Mouse (Mus musculus) liver, adult 2 months (tissue): ENCODE measurements at regions not wholly inside any gene's neighbourhood (a gene's known extent, or its start where the extent isn't known, plus 50 kb on each side); places are given as distances from the start of the nearest gene placed in this dataset.
"Not testable (repeated sequence)": the region's sequence is repeated elsewhere in the genome, so short reads cannot be mapped to it uniquely, and the experiment has no call there.

Experiments
- DNase-seq: peaks from one replicate; pipeline ENCODE4 v3.0.0-alpha.2; 2011; ENCODE audit warnings: low read depth, low spot score; ENCODE audit errors: extremely low read depth
- H3K27ac ChIP-seq: fragments of 200-500 bp; replicated peaks from 2 replicates; pipeline ENCODE4 v1.5.1; 2012; ENCODE audit warnings: low read depth, mild to moderate bottlenecking, control low read depth, inconsistent platforms, low read length; ENCODE audit not compliant: insufficient read depth
- H3K27me3 ChIP-seq: fragments of 200-500 bp; 2 replicates; pipeline ENCODE4 v1.6.1; 2012; ENCODE audit warnings: mild to moderate bottlenecking, moderate library complexity, low read length, inconsistent platforms; ENCODE audit not compliant: control insufficient read depth, insufficient read depth
- H3K36me3 ChIP-seq: fragments of 200-500 bp; 2 replicates; pipeline ENCODE4 v1.6.1; 2012; ENCODE audit warnings: low read length, inconsistent platforms; ENCODE audit not compliant: control insufficient read depth, insufficient read depth
- H3K4me1 ChIP-seq: fragments of 200-500 bp; 2 replicates; pipeline ENCODE4 v1.6.1; 2011; ENCODE audit warnings: low read length; ENCODE audit not compliant: control insufficient read depth, insufficient read depth
- H3K4me3 ChIP-seq: fragments of 200-500 bp; 2 replicates; pipeline ENCODE4 v1.5.1; 2011; ENCODE audit warnings: low read depth, mild to moderate bottlenecking, control low read depth, low read length, moderate library complexity; ENCODE audit not compliant: insufficient read depth
- H3K79me2 ChIP-seq: fragments of 200-500 bp; 2 replicates; pipeline ENCODE4 v1.6.1; 2012; ENCODE audit warnings: inconsistent platforms, mild to moderate bottlenecking, low read length, moderate library complexity; ENCODE audit not compliant: control insufficient read depth, insufficient read depth
- H3K9ac ChIP-seq: fragments of 200-500 bp; 2 replicates; pipeline ENCODE4 v1.6.1; 2012; ENCODE audit warnings: low read depth, mild to moderate bottlenecking, control low read depth, inconsistent platforms, low read length
- CTCF ChIP-seq: fragments of 200-500 bp; IDR thresholded peaks from 2 replicates; pipeline ENCODE4 v1.5.1; 2011; ENCODE audit warnings: low read depth, low read length, control low read depth
- POLR2A ChIP-seq: fragments of 200-500 bp; IDR thresholded peaks from 2 replicates; pipeline ENCODE4 v1.6.1; 2011; ENCODE audit warnings: low read length, control low read depth; ENCODE audit not compliant: insufficient read depth; ENCODE audit errors: extremely low read depth
- WGBS: fragments of 180-500 bp; shearing (Covaris S2); methylation state at CpG from one replicate; pipeline ENCODE4 v1.1.7; 2018; 5-methylcytosine and 5-hydroxymethylcytosine counted together

GRCm38 (mm10) chr6:95058017-95058416 is 59.0 kb upstream of the Kbtbd8 start:
- no peaks in the 10 kb centered on the region for H3K27me3 ChIP-seq
- no peak overlapping the region for H3K4me3 ChIP-seq
- no peaks in the 10 kb centered on the region for H3K79me2 ChIP-seq
- H3K4me1 ChIP-seq = no peaks in the 10 kb centered on the region
- DNase-seq = peak; percentile 40
- H3K9ac ChIP-seq = no peak overlapping the region
- no peak overlapping the region for H3K27ac ChIP-seq
- H3K36me3 ChIP-seq = no peaks in the 10 kb centered on the region
- TF ChIP-seq POLR2A (no peak), CTCF (peak; percentile 59)
- WGBS = 40% methylated on average over 4 of the region's 4 CpGs

DNA sequence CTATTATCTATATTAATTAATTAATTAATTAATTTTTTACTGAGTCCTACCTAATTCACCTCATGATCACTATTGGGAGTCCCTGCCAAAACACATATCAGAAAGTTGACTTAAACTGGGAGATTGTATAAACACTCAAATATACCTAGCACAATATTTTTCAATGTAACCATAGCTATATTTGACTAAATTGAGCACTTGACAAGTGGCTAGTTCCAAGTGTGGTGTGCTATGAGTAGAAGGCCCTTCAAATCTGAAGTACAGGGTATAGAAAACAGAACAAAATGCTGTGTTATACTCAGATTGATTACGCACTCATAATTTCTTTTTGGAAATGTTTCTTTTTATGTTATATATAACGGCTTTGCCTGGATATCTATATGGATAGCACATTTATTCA is 60.8 kb upstream of the Kbtbd8 start:
- no peaks in the 10 kb centered on the region for H3K4me1 ChIP-seq
- H3K36me3 ChIP-seq = no peaks in the 10 kb centered on the region
- no peaks in the 10 kb centered on the region for H3K79me2 ChIP-seq
- 94% methylated on average over 2 of the region's 2 CpGs for WGBS
- no peak overlapping the region for H3K9ac ChIP-seq
- H3K27ac ChIP-seq = no peak overlapping the region
- no peaks in the 10 kb centered on the region for H3K27me3 ChIP-seq
- H3K4me3 ChIP-seq = no peak overlapping the region
- DNase-seq = no peak
- no peak for TF ChIP-seq CTCF
- no peak for TF ChIP-seq POLR2A

DNA sequence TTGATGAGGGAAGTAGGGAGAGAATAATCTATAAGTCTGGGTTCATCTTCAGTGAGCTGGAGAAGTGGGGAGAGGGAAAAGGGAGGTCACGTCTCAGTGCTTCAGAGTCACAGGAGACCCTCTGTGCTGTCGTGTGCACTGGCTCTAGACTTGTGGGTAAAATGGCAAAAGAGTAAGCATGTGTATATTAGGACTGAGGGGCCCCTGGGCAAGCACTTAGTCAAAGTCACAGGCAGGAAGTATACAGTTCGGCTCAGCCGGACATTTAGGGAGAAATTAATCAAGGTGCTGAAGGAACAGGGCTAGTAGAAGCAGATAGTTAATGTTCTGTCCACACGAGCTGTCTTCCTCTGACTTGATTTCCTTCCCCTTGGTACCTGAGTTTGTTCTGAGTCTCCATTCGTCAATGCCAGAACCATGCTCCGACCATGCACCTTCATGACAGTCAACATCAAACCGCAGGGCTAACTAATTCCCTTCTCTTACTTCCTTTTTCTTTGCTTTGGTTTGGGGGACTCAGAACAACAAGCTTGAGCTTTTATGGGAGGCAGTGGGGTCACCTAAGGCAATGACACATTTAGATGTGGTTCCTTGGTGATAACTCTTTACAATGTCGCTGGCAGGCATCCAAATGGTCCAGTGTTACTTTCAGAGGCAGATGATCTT is 63.2 kb upstream of the Kbtbd8 start:
- Histone ChIP-seq H3K36me3 (no peaks in the 10 kb centered on the region), H3K4me3 (no peak overlapping the region), H3K79me2 (no peaks in the 10 kb centered on the region), H3K27me3 (no peaks in the 10 kb centered on the region), H3K9ac (no peak overlapping the region), H3K27ac (no peak overlapping the region), H3K4me1 (no peaks in the 10 kb centered on the region; the same call in 1 of the 2 replicates)
- no peak for TF ChIP-seq CTCF
- TF ChIP-seq POLR2A = no peak
- WGBS = 66% methylated on average over 9 of the region's 9 CpGs
- DNase-seq = no peak

- not testable (repeated sequence) for DNase-seq, H3K27ac ChIP-seq, H3K4me1 ChIP-seq, H3K4me3 ChIP-seq, H3K79me2 ChIP-seq, H3K36me3 ChIP-seq, H3K27me3 ChIP-seq, H3K9ac ChIP-seq
- WGBS = 33% methylated on average over 7 of the region's 10 CpGs
These were observed 75.7 kb upstream of the Kbtbd8 start for GRCm38 (mm10) chr6:95041351-95041750.

DNA sequence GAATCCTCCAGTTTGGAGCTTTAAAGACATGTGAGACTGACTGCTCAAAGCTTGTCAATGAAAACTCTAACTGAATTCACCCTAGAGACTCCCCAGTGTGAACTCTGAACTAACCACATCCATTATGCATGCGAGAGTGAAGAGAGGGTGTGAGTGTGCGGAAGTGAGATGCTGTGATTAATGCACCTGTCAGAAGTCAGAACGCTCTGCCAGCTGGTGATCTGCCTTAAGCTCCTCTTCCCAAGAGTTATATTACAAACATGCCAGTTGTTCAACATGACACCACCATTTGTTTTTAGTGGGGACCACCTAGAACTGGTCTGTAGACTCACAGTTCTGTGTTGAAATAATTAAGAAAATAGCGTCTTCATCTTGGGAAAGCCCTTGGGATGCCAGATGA is 92.8 kb upstream of the Kbtbd8 start:
- Histone ChIP-seq H3K79me2 (no peaks in the 10 kb centered on the region), H3K9ac (no peak overlapping the region), H3K4me3 (no peak overlapping the region), H3K27ac (no peak overlapping the region), H3K4me1 (no peaks in the 10 kb centered on the region), H3K27me3 (no peaks in the 10 kb centered on the region), H3K36me3 (no peaks in the 10 kb centered on the region)
- TF ChIP-seq CTCF (no peak), POLR2A (no peak)
- DNase-seq = no peak
- 60% methylated on average over 4 of the region's 4 CpGs for WGBS

DNA sequence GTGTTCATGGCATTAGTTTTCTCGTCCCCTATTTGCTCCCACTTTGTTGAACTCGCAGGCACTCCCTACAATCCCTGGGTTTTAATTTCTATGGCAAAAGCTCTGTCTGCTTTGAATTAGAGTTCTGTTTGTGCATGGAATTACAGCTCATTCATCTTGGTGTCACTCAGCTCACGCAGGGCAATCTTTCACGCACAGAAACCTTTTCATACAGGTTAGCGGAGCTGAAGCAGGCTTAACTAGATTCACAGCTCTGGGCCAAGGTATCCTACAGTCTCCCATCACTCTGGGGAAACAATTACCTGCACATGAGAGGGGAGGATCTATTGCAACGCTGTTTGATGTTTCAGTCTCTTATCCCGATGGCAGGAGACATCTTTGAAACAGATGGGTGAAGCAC is 95.3 kb upstream of the Kbtbd8 start:
- no peak overlapping the region for H3K4me3 ChIP-seq
- H3K4me1 ChIP-seq = no peaks in the 10 kb centered on the region; the same call in 1 of the 2 replicates
- no peaks in the 10 kb centered on the region for H3K36me3 ChIP-seq
- no peak for DNase-seq
- no peaks in the 10 kb centered on the region for H3K27me3 ChIP-seq
- no peaks in the 10 kb centered on the region for H3K79me2 ChIP-seq
- no peak overlapping the region for H3K9ac ChIP-seq
- TF ChIP-seq CTCF (no peak), POLR2A (no peak)
- H3K27ac ChIP-seq = no peak overlapping the region
- WGBS = 82% methylated on average over 7 of the region's 7 CpGs
